Mouse (Mus musculus) CH12.LX (cell line): ENCODE results near the gene Trpc4ap.

ENCODE experiments used
- CHD1 ChIP-seq: IDR thresholded peaks from 2 replicates; pipeline ENCODE4 v1.6.1; 2012; ENCODE audit warnings: low read depth, low read length, improper control_type of control experiment, inconsistent platforms
- CTCF ChIP-seq, 2 experiments: IDR thresholded peaks in 1 of 2; conservative IDR thresholded peaks in 1 of 2; 2 replicates each; pipeline ENCODE4 v1.5.1; 2011 to 2012; ENCODE audit warnings: low read depth in 2 of 2, low read length in 2 of 2, improper control_type of control experiment in 1 of 2, inconsistent platforms in 1 of 2, mild to moderate bottlenecking in 1 of 2, moderate library complexity in 1 of 2
- E2F4 ChIP-seq: IDR thresholded peaks from 2 replicates; pipeline ENCODE4 v1.6.1; 2011; ENCODE audit warnings: low read depth, low read length, improper control_type of control experiment; ENCODE audit not compliant: insufficient replicate concordance
- JUND ChIP-seq: conservative IDR thresholded peaks from 2 replicates; pipeline ENCODE4 v1.6.1; 2011; ENCODE audit warnings: low read depth, low read length, improper control_type of control experiment
- MAX ChIP-seq: IDR thresholded peaks from 2 replicates; pipeline ENCODE4 v1.6.1; 2011; ENCODE audit warnings: low read length, improper control_type of control experiment
- POLR2A ChIP-seq: IDR thresholded peaks from 2 replicates; pipeline ENCODE4 v1.6.1; 2011; ENCODE audit warnings: low read depth, mild to moderate bottlenecking, improper control_type of control experiment, low read length
- TBP ChIP-seq: conservative IDR thresholded peaks from 2 replicates; pipeline ENCODE4 v1.6.1; 2011; ENCODE audit warnings: low read depth, low read length, improper control_type of control experiment
- ZC3H11A ChIP-seq: IDR thresholded peaks from 2 replicates; pipeline ENCODE4 v1.6.1; 2012; ENCODE audit warnings: low read depth, mild to moderate bottlenecking, inconsistent platforms, low read length, improper control_type of control experiment

GRCm38 (mm10) chr2:155675118-155675517 is 17.1 kb downstream of the Trpc4ap start:
- no peak for TF ChIP-seq ZC3H11A
- no peak for TF ChIP-seq MAX
- no peak for TF ChIP-seq POLR2A
- TF ChIP-seq CTCF (conservative IDR thresholded peaks at IDR 0.05 in 1 of 2, IDR thresholded peaks at IDR 0.05 in 1 of 2; ENCODE audit: low read depth in 2 of 2, low read length in 2 of 2): no peak
- TF ChIP-seq CHD1: no peak
- TF ChIP-seq TBP: no peak
- TF ChIP-seq JUND: no peak
- TF ChIP-seq E2F4: no peak
